Mouse (Mus musculus) brain, embryonic 18.5 days (tissue): ENCODE results near the gene Slc35d2.

Source experiments
- DNase-seq: peaks from one replicate; pipeline ENCODE4 v3.0.0-alpha.2; 2012; ENCODE audit warnings: low read depth, low spot score

The Slc35d2 gene

DNA sequence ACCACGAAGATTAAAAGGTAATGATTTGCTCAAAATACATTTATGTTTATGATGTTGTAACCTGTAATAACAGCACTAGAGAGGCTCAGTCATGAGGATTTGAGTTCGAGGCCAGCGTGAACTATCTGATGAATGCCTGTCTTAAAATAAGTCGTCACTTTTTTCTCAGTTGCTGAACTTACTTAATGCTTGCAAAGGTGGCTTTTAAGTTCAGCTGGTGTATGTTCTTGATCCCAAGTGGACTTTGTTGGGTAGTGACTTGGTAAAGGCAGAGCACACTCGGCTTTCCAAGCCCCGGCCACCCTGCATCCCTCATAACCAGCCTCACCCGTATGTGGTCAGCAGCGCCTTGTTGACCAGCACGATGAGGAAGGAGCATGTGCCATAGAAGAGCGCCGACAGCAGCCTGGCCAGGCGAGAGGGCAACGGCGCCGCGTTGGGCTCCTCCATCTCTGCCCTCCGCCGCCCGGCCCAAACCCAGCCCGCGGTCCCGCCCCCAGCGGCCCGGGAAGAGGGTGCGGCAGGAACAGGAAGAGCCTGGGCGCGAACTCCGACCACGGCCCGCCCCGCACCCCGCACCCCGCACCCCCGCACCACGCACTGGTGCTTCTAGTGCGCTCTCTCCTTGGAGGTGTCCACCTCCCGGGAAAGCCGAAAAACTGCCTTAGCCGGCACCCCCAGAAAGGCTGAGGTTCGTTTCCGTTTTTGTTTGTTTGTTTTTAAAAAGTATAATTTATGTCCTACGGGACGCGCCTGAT lies at the start of gene Slc35d2:
Gene Slc35d2, minus strand, starts transcription at position 511 of the 758 bp plus-strand sequence.
- DNase-seq: no peak

DNA sequence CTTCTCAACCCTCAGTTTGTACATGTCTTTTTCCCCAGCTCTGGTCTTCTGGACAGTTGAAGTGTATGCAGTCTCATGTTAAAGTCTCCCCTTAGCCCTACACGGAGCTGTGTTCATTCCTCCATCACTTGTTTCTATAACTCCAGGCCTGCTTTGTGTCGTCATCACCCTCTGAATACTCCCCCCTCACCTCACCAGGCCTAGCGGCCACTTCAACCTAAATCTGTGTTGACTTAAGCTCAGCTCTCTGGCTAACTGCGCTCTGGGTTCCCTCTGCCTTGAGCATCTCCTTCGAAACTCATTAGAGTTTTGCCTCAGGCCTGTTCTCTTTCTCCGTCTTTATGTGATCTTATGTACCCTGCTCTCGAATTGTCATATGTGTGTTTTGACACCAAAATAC lies 48.8 kb upstream of the Slc35d2 start:
- DNase-seq: no peak

DNA sequence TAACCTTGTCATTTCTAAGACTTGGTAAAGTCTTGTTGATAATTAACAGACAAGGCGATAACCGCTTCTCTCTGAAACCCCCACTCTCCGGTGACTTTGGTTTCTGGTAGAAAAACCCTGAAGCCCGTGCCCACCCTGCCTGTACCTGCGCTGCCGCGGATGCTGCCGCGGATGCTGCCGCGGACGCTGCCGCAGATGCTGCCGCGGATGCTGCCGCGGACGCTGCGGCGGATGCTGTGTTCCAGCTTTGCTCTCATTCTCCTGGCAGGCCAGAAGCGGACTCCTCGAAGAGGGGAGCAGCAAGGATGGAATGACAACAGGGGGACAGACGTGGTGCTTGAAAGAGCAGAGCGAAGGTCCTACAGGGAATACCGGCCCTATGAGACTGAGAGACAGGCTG lies 40.6 kb upstream of the Slc35d2 start:
- DNase-seq: no peak

DNA sequence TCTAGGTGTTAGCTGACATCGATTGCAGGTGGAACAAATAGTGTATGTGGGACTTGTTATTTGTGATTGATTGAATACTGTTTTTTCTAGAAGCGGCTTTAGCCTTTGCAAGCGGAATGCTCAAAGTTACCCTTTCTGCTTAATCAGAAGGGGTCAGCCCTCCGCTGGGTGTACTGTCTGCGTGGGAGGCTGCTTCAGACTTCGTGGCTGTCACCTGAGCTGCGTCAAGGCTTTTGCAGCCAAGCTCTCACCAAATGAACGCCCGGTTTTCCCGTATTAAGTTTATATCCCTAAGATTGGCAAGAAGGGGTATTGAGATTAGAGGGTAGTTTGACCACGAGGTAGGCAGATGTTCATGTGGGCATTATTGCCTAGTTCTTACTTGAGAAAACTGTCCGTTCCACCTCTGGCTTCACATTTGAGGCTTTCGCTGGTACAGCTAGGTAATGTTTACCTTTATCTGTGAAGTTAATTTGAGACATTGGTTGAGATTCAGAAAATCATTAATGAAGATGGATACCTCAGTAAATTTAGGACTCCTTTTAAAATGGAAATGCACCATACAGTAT lies 34.1 kb upstream of the Slc35d2 start:
- DNase-seq: no peak

DNA sequence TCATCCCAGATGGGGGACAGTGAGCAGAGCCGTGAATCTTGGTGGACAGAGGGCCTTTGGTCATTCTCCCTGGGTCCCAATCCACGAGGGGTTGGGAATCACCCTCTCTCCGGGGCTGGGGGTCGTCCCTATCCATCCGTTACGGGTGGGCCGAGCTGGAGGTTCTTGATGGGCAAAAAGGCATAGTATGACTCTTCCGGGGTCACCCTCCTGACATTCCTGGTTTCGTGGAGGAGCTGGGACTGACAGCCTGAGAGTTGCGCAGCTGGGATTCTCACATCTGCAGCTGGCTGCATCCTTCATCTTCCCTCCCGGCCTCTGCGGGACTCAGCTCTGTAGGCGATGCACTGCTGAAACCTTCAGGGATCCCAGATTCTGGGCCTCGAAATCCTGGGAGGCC lies 33.5 kb upstream of the Slc35d2 start:
- DNase-seq: no peak

DNA sequence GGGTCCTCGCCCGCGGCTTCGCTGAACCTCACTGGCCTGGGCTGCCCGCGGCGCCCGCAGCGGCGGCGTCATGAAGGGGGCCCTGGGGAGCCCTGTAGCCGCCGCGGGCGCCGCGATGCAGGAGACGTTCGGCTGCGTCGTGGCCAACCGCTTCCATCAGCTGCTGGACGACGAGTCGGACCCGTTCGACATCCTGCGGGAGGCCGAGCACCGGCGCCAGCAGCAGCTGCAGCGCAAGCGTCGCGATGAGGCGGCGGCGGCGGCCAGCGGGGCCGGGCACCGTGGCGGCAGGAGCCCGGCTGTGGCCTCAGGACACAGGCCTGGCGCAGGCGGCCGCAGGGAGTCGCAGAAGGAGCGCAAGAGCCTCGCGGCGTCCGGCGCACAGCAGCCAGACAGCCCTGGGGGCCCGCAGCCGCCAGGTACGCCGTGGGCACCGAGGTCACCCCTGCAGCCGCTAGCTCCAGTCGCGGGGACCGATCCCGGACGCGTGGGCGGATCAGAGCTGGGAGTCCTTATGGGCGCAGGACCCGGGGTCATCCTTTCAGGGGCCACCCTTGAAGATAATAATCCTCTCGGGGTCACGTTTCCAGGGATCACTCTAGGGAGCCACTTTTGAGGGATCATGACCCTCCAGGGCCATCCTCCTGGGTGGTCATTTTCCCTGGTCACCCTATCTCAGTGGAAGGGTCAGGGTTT lies 32.9 kb upstream of the Slc35d2 start:
- no peak for DNase-seq

DNA sequence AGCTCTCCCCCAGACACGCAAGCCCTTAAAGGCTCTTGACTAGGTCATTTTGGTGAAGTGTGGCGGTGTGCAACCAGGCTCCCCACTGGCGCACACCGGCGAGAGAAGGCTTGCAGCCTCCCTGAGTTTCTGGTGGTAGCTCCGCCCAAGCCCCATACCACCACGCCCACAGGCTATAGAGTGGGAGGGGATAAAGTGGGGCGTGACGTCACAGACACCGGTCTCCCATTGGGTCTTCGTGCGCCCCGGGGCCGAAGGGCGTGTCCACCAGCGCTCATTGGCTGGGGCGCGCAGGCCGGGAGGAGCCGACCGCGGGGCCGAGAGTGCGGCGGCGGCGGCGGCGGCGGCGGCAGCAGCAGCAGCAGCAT lies 32.4 kb upstream of the Slc35d2 start, which contains the start of gene Habp4:
Gene Habp4, plus strand, starts transcription at position 277 of the 368 bp plus-strand sequence.
- DNase-seq: peak; percentile 92

DNA sequence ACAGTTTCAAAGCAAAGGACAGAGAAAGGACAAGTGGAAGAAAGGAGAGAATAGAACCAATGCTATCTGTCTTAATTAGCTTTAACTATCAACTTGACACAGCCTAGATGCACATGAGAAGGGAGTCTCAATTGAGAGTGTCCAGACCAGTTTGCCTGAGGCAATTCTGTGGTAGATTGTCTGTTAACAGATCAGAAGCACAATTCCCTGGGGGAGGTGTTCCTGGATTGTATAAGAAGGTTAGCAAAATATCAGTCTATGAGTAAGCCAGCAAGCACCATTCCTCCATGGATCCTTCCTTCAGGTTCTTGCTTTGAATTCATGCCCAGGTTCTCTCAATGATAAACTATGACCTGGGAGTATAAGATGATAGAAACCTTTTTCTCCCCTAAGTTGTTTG lies 27.8 kb upstream of the Slc35d2 start:
- no peak for DNase-seq

DNA sequence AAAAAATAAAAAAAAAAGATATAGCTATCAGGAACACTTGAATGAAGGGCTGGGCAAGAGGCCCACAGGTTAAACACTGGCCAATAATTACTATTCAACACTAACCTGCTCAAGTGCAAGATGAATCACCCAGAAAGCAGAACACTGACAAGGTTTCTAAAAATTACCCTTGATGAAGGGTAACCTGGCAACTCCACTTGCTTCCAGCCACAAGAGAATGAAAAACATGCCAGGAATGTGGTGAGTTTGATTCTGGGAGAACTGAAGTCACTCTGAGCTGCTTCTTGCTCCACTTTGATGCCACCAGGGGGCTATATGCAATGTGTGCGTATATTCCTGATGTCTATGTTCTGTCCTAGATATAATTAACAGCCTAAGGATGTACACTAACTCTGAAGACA lies 26.0 kb upstream of the Slc35d2 start:
- DNase-seq: no peak

DNA sequence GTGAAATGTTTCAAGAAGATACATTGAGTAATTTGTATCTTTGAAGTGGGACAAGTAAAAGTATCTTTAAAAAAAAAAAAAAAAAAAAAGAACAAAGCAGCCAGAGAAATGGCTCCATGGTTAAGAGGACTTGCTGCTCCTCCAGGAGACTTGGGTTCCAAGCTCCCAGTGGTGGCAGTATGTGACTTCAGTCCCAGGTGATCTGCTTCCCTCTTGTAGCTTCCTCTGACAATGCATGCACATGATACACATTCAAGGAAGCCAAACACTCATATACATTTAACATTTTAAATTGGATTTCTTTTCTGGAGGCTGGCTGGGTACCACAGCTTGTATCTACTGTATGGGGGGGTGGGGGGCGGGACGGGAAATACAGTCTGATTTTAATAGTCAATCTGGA lies 25.5 kb upstream of the Slc35d2 start:
- DNase-seq: no peak

DNA sequence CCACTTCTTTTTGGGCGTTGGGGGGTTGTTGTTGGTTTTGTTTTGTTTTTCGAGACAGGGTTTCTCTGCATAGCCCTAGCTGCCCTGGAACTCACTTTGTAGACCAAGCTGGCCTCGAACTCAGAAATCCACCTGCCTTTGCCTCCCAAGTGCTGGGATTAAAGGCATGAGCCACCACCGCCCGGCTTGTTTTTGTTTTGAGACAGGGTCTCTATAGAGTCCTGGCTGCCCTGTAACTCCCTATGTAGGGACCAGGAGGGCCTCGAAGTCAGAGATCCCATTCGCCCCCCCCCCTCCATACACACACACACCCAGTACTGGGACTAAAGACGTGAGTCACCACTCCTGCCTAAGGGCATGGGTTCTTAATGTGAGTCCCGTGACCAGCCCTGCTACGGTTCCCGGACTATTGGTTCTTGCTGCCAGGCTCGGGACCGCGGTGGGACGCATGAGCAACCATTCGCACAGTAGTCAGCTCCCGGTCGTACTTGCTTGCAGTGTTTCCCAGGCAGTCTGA lies 24.6 kb upstream of the Slc35d2 start:
- DNase-seq: no peak

DNA sequence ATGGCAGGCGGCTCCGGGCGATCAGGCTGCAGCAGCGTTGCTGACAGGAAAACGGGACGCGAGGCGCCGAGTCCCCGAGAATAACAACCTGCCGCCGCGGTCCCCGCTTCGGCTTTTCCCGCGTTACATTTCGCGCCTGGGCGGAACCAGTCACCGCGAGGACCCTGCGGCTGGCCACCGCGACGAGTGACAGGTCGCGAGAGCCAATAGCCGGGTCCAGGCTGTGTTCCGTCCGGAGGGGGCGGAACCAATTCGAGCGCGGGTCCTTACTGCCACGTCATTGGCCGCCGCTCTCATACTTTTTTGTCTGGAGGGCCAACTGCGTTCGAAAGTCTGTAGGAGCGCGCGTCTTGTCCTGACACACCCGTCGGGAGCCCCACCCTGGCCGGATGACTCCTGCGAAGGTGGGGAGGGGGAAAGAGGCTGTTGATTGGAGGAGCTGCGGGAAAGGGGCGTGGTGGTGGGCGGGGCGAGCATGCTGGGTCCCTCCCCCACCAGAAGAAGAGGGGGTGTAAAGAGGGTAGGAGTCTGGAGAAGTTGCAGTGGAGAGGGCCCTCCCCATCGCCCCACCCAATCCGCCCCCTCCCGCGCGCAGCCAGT lies 24.0 kb upstream of the Slc35d2 start, which contains the start of gene Zfp367:
Gene Zfp367, minus strand, starts transcription at position 120 of the 600 bp plus-strand sequence.
- peak; percentile 91 for DNase-seq

DNA sequence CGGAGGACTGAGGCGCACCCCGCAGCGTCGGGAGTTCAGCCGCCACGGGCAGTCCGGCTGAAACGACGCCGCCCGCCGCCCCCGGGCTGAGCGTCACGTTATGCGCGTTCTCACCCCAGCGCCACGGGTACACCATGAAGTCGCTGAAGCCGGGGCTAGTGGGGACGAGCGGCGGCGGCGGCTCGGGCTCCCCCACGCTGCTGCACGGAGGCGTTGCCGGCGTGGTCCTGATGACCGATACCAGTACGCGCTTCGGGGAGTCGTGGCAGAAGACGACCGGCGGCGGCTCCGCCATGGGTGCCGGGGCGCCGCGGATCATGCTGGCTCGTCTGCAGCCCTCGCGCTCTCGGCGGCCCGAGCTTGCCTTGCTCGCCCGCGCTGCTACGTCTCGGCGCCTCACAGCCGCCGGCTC lies 23.5 kb upstream of the Slc35d2 start:
- no peak for DNase-seq

DNA sequence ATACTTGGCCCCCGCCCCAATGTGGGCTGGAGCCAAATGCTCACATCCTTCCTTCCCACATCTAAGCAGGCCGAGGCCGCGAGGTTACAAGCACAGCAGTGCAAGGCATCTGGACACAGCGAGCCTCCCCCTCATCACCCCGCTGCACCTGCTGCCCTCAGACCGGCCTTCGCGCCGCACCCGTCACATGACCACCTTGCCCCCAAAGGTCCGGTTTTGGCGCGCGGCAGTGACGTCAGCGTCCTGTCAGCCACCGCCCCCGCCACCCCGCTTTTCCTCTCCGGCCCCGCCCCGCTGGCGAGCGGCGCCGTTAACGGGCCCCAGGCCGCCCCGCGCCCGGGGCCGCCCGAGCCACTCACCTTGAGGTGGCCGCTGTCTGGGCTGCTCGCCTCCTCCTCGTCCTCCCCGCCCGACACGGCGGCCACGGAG lies 23.1 kb upstream of the Slc35d2 start:
- no peak for DNase-seq

DNA sequence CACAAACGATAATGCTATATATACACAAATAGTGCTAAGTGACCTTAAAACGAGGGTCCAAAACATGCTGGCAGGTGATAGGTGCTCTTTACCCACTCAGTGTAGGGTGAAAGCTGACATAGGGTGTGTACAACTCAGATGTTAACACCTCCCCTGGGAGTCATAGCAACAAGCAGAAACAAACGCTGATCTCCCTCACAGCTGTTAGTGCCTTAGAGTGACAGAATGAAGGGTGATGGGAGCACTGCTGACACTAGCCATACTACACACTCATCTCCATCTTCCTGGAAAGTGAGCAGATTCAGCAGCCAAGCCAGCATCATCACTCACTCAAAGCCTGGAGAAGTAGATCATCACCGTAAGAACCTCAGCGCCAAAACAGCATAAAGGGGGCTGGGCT lies 21.0 kb upstream of the Slc35d2 start:
- no peak for DNase-seq

DNA sequence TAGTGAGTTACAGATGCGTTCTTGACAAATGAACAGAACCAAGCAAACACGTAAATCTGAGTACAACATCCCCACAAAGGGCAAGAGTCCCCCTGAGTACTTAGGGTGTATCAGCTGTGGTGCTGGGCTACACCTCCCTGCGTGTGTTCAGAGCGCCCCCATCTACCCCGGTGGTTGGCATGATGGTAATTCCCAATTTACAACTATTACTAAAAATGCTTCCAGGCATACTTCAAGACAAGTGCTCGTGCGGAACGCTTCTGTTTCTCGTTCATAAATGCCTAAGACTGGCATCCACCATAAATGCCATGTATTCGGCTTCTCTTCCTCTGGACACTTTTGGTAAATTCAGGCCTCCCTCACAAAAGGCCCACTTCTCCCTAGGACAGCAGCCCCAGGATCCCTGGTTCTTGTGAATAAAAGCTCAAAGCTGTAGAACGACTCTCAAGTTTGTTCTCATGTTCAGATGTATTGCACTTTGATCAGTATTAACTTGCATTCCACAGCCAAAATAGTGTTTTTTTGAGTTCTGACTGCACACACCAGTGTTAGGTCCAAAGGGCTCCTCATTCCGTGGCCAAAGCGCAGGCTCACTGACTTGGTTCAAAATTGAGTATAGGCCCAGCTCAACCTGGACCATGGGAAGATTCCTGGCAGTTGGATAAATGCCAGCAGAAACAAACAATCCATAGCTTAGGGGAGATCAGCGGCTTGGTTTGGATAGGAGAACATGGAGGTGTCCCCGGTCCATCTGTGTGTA lies 628 bp upstream of the Slc35d2 start:
- no peak for DNase-seq

DNA sequence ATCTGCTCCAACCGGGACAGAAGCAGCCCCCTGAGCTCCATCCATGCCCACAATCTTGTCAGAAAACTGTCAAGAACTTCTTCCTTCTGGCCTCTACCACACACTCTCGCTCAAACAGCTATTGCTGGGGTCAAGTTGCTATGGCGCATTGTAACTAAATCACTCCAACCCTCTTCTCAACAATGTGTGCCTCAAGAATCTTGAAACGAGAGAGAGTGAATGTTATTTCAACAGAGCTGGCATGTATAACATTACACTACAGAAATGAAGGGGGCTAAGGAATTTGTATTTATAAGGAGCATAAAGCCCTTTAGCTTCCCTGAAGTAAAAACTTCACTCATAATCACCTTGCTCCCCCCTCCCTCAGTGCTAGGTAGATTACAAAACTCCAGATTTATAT lies 2.9 kb downstream of the Slc35d2 start:
- DNase-seq: no peak

DNA sequence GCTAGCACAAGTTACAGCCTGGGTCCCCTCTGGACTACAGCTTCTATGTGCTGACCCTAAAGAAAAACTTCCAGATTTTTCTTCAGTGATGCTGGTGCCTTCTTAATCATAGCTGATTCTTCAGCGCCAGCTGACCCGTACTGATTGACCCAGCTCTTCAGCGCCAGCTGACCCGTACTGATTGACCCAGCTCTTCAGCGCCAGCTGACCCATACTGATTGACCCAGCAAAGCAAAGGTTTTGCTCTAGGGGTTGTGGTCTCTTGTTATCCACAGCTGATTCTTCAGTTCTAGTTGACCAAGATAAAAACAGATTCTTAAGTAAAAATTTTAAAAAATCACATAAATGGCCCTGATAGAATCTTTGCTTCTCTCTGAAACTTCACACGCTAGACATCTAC lies 4.3 kb downstream of the Slc35d2 start:
- DNase-seq: no peak

DNA sequence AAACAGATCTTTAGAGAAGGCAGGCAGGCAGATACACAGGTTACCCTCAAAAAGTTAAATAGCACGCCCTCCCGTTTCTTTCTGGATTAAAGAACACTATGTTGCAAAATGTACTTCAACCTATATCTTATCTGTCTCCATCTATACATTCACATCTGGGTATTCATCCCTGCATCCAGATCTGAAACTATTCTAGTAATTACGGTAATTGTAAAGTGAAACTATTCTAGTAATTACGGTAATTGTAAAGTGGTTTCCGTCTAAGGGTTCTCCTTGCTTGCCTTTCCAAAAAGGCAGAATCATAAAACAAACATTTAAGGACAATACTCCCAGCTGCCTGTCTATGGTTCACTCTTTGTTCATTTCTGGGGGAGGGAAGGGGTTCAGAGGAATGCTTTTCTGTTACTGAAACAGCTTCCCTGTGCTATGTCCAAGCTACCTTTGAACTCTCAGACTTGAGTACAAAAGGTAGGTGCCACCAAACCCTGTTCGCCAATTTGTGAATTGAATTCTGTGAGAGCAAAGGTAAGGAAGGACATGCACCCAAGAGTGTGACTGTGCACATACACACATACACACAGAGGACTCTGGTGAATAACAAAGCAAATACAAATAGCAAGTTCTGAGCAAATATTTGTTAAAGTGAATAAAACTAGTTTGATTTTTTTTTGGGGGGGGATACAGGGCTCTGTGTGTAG lies 5.5 kb downstream of the Slc35d2 start:
- no peak for DNase-seq

DNA sequence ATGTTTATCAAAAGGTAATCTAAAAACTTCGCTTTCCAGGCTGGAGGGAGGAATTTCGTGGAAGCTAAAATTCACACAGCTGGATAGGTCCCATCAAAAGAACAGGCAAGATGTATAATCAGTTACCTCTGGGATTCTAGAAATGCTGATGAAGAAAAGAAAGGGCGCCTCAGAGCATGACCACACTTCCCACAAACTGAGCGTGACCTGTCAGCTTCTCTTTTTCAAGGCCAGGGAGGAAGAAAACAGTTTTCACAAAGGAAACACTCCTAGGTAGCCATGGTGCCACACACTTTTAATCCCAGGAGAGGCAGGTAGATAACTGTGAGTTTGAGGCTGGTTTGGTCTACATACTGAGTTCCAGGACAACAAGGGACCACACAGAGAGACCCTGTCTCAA lies 8.4 kb downstream of the Slc35d2 start:
- no peak for DNase-seq

DNA sequence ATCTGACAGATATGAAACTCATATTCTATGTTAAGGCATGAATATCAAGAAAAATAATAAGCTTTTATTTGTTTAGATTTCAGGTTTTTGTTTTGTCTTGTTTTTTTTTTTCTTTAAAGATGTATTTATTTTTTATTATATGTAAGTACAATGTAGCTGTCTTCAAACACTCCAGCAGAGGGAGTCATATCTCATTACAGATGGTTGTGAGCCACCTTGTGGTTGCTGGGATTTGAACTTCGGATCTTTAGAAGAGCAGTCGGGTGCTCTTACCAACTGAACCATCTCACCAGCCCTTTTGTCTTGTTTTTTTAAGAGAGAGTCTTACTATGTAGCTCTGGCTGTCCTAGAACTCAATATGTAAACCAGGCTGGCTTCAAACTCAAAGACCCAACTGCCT lies 11.7 kb downstream of the Slc35d2 start:
- no peak for DNase-seq
